Mouse (Mus musculus) forebrain, embryonic 11.5 days (tissue): ENCODE data around the gene Hrasls. TPM values are rescaled to one million over a fixed set of nuclear protein-coding genes. Genes with fewer than 3 reads are reported as not detected.

Source experiments
- ATAC-seq: fragments of 200-750 bp; cut with Nextera tagmentation; replicated peaks from 2 replicates; pipeline ENCODE4 v1.8.0; 2017; ENCODE audit warnings: moderate TSS enrichment; ENCODE audit not compliant: low FRiP score
- DNase-seq: peaks from one replicate; pipeline ENCODE4 v3.0.0-alpha.2; 2017; ENCODE audit warnings: low spot score
- H3K27ac ChIP-seq: fragments of 300-500 bp; sonication (generic); 2 replicates; pipeline ENCODE4 v1.5.1; 2014; ENCODE audit warnings: low read depth, low read length
- H3K27me3 ChIP-seq: fragments of 300-500 bp; sonication (generic); 2 replicates; pipeline ENCODE4 v1.6.1; 2014; ENCODE audit warnings: mild to moderate bottlenecking, low read length, mixed read lengths; ENCODE audit not compliant: control insufficient read depth, insufficient read depth
- H3K36me3 ChIP-seq: fragments of 300-500 bp; sonication (generic); 2 replicates; pipeline ENCODE4 v1.6.1; 2014; ENCODE audit warnings: mild to moderate bottlenecking, low read length, moderate library complexity, mixed read lengths; ENCODE audit not compliant: control insufficient read depth, insufficient read depth
- H3K4me1 ChIP-seq: fragments of 300-500 bp; sonication (generic); replicated peaks from 2 replicates; pipeline ENCODE4 v1.6.1; 2014; ENCODE audit warnings: low read length, mixed read lengths; ENCODE audit not compliant: control insufficient read depth, insufficient read depth
- H3K4me2 ChIP-seq: fragments of 300-500 bp; sonication (generic); 2 replicates; pipeline ENCODE4 v1.6.1; 2014; ENCODE audit warnings: low read depth, mild to moderate bottlenecking, low read length, moderate library complexity, mixed read lengths; ENCODE audit not compliant: severe bottlenecking
- H3K4me3 ChIP-seq: fragments of 300-500 bp; sonication (generic); 2 replicates; pipeline ENCODE4 v1.5.1; 2014; ENCODE audit warnings: low read depth, low read length
- H3K9ac ChIP-seq: fragments of 300-500 bp; sonication (generic); 2 replicates; pipeline ENCODE4 v1.6.1; 2014; ENCODE audit warnings: low read length
- H3K9me3 ChIP-seq: fragments of 300-500 bp; sonication (generic); 2 replicates; pipeline ENCODE4 v1.6.1; 2016; ENCODE audit warnings: low read length, mixed read lengths; ENCODE audit not compliant: control insufficient read depth
- WGBS: fragments of 180-500 bp; shearing (Covaris S2); extraction: QIAGEN DNeasy Blood & Tissue Kit; methylation state at CpG from one replicate; pipeline ENCODE4 v1.1.7; 2014; 5-methylcytosine and 5-hydroxymethylcytosine counted together
- polyA plus RNA-seq: library from polyadenylated mRNA; unstranded; fragments of >200 nt; fragmentation: Nextera tagmentation; extraction: Ambion mirVana; gene quantifications from 2 replicates; pipeline ENCODE4 v1.2.1, GENCODE M21; 2014

The Hrasls gene
- polyA plus RNA-seq: 1.8 TPM in 2 replicates

- 2% methylated on average over 39 of the region's 39 CpGs for WGBS
These were observed at the start of gene Hrasls for GRCm38 (mm10) chr16:29209605-29210411. Gene Hrasls (plus strand): TSS chr16:29209695.

DNA sequence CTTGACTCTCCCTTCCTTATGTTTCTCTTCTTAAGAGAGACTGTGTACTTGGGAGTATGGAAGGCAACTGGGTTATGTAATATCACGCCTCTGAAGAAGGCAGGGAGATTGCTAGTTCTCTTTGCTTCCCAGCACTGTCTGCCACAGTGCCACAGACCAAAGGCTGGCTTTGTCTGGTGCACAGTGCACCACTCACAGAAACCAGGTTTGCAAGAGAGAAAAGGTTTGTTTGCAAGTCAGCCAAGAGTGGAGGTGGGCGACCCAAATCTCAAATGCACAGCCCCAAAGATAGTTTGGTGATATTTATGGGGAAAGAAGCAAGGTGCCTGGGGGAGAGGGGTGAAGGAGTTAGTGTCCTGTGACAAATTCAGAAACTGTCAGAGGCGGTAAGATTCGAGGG is 47.2 kb upstream of the Hrasls start:
- no peak overlapping the region for H3K9ac ChIP-seq
- H3K4me2 ChIP-seq: no peak overlapping the region
- H3K27ac ChIP-seq: no peak overlapping the region
- ATAC-seq (no peak), DNase-seq (no peak)
- WGBS: 93% methylated on average over 4 of the region's 4 CpGs
- H3K4me3 ChIP-seq: no peak overlapping the region
- H3K36me3 ChIP-seq: no peaks in the 10 kb centered on the region
- no peaks in the 10 kb centered on the region for H3K4me1 ChIP-seq
- no peaks in the 10 kb centered on the region for H3K9me3 ChIP-seq
- no peaks in the 10 kb centered on the region for H3K27me3 ChIP-seq

More at GRCm38 (mm10) chr16:29209605-29210411, at the start of gene Hrasls:
- H3K9ac ChIP-seq: peak within 1 kb of the TSS; percentile 66
- no peaks in the 10 kb centered on the region for H3K9me3 ChIP-seq
- H3K4me3 ChIP-seq: peak within 1 kb of the TSS; percentile 43
- ATAC-seq (peak; percentile 81), DNase-seq (peak; percentile 76)
- 0 out of 2 replicates have a peak, but pooled peaks cover 2% of the 10 kb centered on the region for H3K27me3 ChIP-seq
- no peaks in the 10 kb centered on the region for H3K36me3 ChIP-seq
- peak within 1 kb of the TSS; percentile 84 for H3K4me2 ChIP-seq
- H3K27ac ChIP-seq: no peak within 1 kb of the TSS
- H3K4me1 ChIP-seq: no peaks in the 10 kb centered on the region

DNA sequence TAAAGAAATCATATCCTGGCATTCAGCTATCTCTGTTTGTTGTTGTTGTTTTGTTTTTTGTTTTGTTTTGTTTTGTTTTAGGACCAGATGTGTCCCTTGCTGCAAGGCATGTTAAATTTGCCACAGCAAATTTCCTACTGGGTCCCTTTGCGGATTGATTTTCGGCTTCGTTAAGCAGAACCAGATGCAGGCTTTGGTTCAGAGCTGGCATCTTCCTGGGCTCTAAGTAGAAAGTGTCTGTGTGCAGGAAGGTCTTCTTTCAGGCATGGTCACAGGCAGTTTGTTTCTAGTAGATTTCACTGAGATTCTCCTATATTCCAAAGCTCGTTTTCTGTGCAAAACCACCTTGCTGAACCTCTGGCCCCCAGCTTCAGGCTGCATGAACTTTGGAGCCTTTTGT is 42.4 kb upstream of the Hrasls start:
- DNase-seq: no peak
- 69% methylated on average over 4 of the region's 4 CpGs for WGBS

DNA sequence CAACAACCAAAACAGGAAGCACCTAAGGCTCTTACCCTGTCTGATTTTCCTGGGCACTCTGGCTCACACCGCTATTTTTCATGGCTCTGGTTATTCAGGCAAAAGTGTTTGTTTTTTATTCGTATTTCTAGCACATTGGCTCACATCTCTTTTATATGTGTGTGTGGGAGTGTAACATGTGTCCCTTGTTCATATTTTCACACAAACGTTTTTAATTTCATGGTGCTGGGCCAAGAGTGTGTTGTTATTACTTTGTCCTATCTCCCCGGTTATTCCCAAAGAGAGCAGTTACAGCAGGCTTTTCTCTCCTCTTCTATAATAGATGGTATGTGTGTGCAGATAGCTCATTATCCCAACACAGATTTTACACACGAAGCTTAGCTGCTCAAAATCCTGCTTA is 37.8 kb upstream of the Hrasls start:
- no peak overlapping the region for H3K4me3 ChIP-seq
- no peaks in the 10 kb centered on the region for H3K9me3 ChIP-seq
- H3K4me2 ChIP-seq: no peak overlapping the region
- no peaks in the 10 kb centered on the region for H3K27me3 ChIP-seq
- no peaks in the 10 kb centered on the region for H3K4me1 ChIP-seq
- 88% methylated on average over 5 of the region's 5 CpGs for WGBS
- H3K27ac ChIP-seq: no peak overlapping the region
- H3K36me3 ChIP-seq: no peaks in the 10 kb centered on the region
- DNase-seq: no peak
- no peak overlapping the region for H3K9ac ChIP-seq
- ATAC-seq: no peak

More for the DNA sequence above, 42.4 kb upstream of the Hrasls start:
- ATAC-seq: no peak
- Histone ChIP-seq H3K27ac (no peak overlapping the region), H3K9ac (no peak overlapping the region), H3K9me3 (no peaks in the 10 kb centered on the region), H3K4me1 (no peaks in the 10 kb centered on the region), H3K36me3 (no peaks in the 10 kb centered on the region), H3K27me3 (no peaks in the 10 kb centered on the region), H3K4me3 (no peak overlapping the region), H3K4me2 (no peak overlapping the region)

GRCm38 (mm10) chr16:29173201-29173600 is 36.3 kb upstream of the Hrasls start:
- Histone ChIP-seq H3K4me1 (no peaks in the 10 kb centered on the region), H3K27ac (no peak overlapping the region), H3K27me3 (no peaks in the 10 kb centered on the region), H3K4me2 (no peak overlapping the region), H3K36me3 (no peaks in the 10 kb centered on the region), H3K4me3 (no peak overlapping the region), H3K9me3 (no peaks in the 10 kb centered on the region), H3K9ac (no peak overlapping the region)
- DNase-seq: no peak
- no peak for ATAC-seq
- 95% methylated on average over 2 of the region's 2 CpGs for WGBS

- 80% methylated on average over 6 of the region's 6 CpGs for WGBS
- no peak for DNase-seq
- no peaks in the 10 kb centered on the region for H3K9me3 ChIP-seq
- H3K4me2 ChIP-seq: no peak overlapping the region
- no peaks in the 10 kb centered on the region for H3K36me3 ChIP-seq
- no peak overlapping the region for H3K27ac ChIP-seq
- H3K4me1 ChIP-seq: no peaks in the 10 kb centered on the region
- no peak for ATAC-seq
- H3K27me3 ChIP-seq: no peaks in the 10 kb centered on the region
- no peak overlapping the region for H3K9ac ChIP-seq
- H3K4me3 ChIP-seq: no peak overlapping the region
These were observed 34.6 kb upstream of the Hrasls start for GRCm38 (mm10) chr16:29174831-29175350.

GRCm38 (mm10) chr16:29192911-29193310 is 16.6 kb upstream of the Hrasls start:
- Histone ChIP-seq H3K9ac (no peak overlapping the region), H3K4me2 (no peak overlapping the region), H3K9me3 (no peaks in the 10 kb centered on the region), H3K27ac (no peak overlapping the region), H3K27me3 (no peaks in the 10 kb centered on the region), H3K36me3 (no peaks in the 10 kb centered on the region), H3K4me3 (no peak overlapping the region), H3K4me1 (no peaks in the 10 kb centered on the region)
- WGBS: 32% methylated on average over 5 of the region's 5 CpGs
- ATAC-seq (no peak), DNase-seq (no peak)

GRCm38 (mm10) chr16:29193981-29194380 is 15.5 kb upstream of the Hrasls start:
- DNase-seq (no peak), ATAC-seq (no peak)
- no peaks in the 10 kb centered on the region for H3K36me3 ChIP-seq

GRCm38 (mm10) chr16:29195156-29195555 is 14.3 kb upstream of the Hrasls start:
- ATAC-seq (no peak), DNase-seq (no peak)
- Histone ChIP-seq H3K4me2 (no peak overlapping the region), H3K9me3 (no peaks in the 10 kb centered on the region), H3K36me3 (no peaks in the 10 kb centered on the region), H3K27ac (no peak overlapping the region), H3K4me1 (no peaks in the 10 kb centered on the region), H3K4me3 (no peak overlapping the region), H3K9ac (no peak overlapping the region), H3K27me3 (no peaks in the 10 kb centered on the region)
- WGBS: 86% methylated on average over 1 of the region's 1 CpGs

More at GRCm38 (mm10) chr16:29193981-29194380, 15.5 kb upstream of the Hrasls start:
- H3K4me1 ChIP-seq: no peaks in the 10 kb centered on the region
- no peak overlapping the region for H3K4me3 ChIP-seq
- no peak overlapping the region for H3K9ac ChIP-seq
- H3K4me2 ChIP-seq: no peak overlapping the region
- 84% methylated on average over 4 of the region's 4 CpGs for WGBS
- H3K27ac ChIP-seq: no peak overlapping the region
- H3K27me3 ChIP-seq: no peaks in the 10 kb centered on the region
- H3K9me3 ChIP-seq: no peaks in the 10 kb centered on the region
